Mouse (Mus musculus) CH12.LX (cell line): Measurements from ENCODE around the gene Robo1. TPM values are rescaled to one million over a fixed set of nuclear protein-coding genes. Genes with fewer than 3 reads are reported as not detected.

Source experiments
- DNase-seq: peaks from one replicate; pipeline ENCODE4 v3.0.0-alpha.2; 2013; ENCODE audit errors: extremely low read depth
- H3K27ac ChIP-seq: 2 replicates; pipeline ENCODE4 v1.5.1; 2012; ENCODE audit warnings: low read depth, mild to moderate bottlenecking, control low read depth, moderate library complexity; ENCODE audit not compliant: insufficient read depth
- H3K27me3 ChIP-seq: replicated peaks from 2 replicates; pipeline ENCODE3; 2012; ENCODE audit warnings: inconsistent platforms
- H3K36me3 ChIP-seq, 2 experiments: replicated peaks in 1 of 2; 2 replicates each; pipeline versions ENCODE3 to v1.6.1; 2012; ENCODE audit warnings: inconsistent platforms in 1 of 2, low read length in 1 of 2, mild to moderate bottlenecking in 1 of 2, mixed read lengths in 1 of 2, moderate library complexity in 1 of 2; ENCODE audit not compliant: control insufficient read depth in 1 of 2, insufficient read depth in 1 of 2
- H3K4me1 ChIP-seq, 2 experiments: 2 replicates each; pipeline ENCODE4 v1.6.1; 2012; ENCODE audit warnings: inconsistent platforms in 1 of 2, moderate library complexity in 1 of 2; ENCODE audit not compliant: insufficient read depth in 2 of 2, control insufficient read depth in 1 of 2
- H3K4me2 ChIP-seq: 2 replicates; pipeline ENCODE4 v1.6.1; 2012; ENCODE audit warnings: low read depth, mild to moderate bottlenecking, control low read depth; ENCODE audit not compliant: poor library complexity, insufficient read depth, severe bottlenecking
- H3K4me3 ChIP-seq, 3 experiments: fragments of 150-350 bp in 1 of 3; sonication (generic) in 1 of 3; replicated peaks in 1 of 3; 2 replicates each; pipeline versions ENCODE3 to v1.5.1; 2011 to 2012; ENCODE audit warnings: low read depth in 2 of 3, low read length in 2 of 3, mild to moderate bottlenecking in 2 of 3, moderate library complexity in 2 of 3, control low read depth in 1 of 3, improper control_type of control experiment in 1 of 3, inconsistent platforms in 1 of 3, mixed read lengths in 1 of 3; ENCODE audit not compliant: poor library complexity in 1 of 3
- H3K79me2 ChIP-seq: replicated peaks from 2 replicates; pipeline ENCODE4 v1.6.1; 2012; ENCODE audit warnings: mild to moderate bottlenecking, moderate library complexity; ENCODE audit not compliant: control insufficient read depth, poor library complexity, insufficient read depth, severe bottlenecking; ENCODE audit errors: extremely low read depth
- H3K9ac ChIP-seq: 2 replicates; pipeline ENCODE4 v1.6.1; 2012; ENCODE audit warnings: low read depth, mild to moderate bottlenecking, control low read depth, moderate library complexity; ENCODE audit not compliant: insufficient read depth
- H3K9me3 ChIP-seq: replicated peaks from 2 replicates; pipeline ENCODE3; 2012; ENCODE audit warnings: low read length, inconsistent platforms, mixed read lengths
- BHLHE40 ChIP-seq: IDR thresholded peaks from 2 replicates; pipeline ENCODE4 v1.6.1; 2011; ENCODE audit warnings: mild to moderate bottlenecking, low read depth, low read length, improper control_type of control experiment
- E2F4 ChIP-seq: IDR thresholded peaks from 2 replicates; pipeline ENCODE4 v1.6.1; 2011; ENCODE audit warnings: low read depth, low read length, improper control_type of control experiment; ENCODE audit not compliant: insufficient replicate concordance
- EP300 ChIP-seq: IDR thresholded peaks from 2 replicates; pipeline ENCODE4 v1.6.1; 2011; ENCODE audit warnings: low read length, improper control_type of control experiment
- ETS1 ChIP-seq: conservative IDR thresholded peaks from 2 replicates; pipeline ENCODE4 v1.6.1; 2012; ENCODE audit warnings: low read depth, mild to moderate bottlenecking, inconsistent platforms, low read length, improper control_type of control experiment, moderate library complexity
- IRF4 ChIP-seq: IDR thresholded peaks from 2 replicates; pipeline ENCODE4 v1.6.1; 2014; ENCODE audit warnings: low read depth, mild to moderate bottlenecking, inconsistent platforms, low read length, improper control_type of control experiment
- JUN ChIP-seq: IDR thresholded peaks from 2 replicates; pipeline ENCODE4 v1.6.1; 2011; ENCODE audit warnings: low read depth, mild to moderate bottlenecking, low read length, improper control_type of control experiment, moderate library complexity; ENCODE audit not compliant: insufficient read depth
- JUND ChIP-seq: conservative IDR thresholded peaks from 2 replicates; pipeline ENCODE4 v1.6.1; 2011; ENCODE audit warnings: low read depth, low read length, improper control_type of control experiment
- KAT2A ChIP-seq: IDR thresholded peaks from 2 replicates; pipeline ENCODE4 v1.6.1; 2012; ENCODE audit warnings: low read length, improper control_type of control experiment, inconsistent platforms; ENCODE audit not compliant: insufficient replicate concordance
- MXI1 ChIP-seq: IDR thresholded peaks from 2 replicates; pipeline ENCODE4 v1.6.1; 2011; ENCODE audit warnings: mild to moderate bottlenecking, low read depth, low read length, improper control_type of control experiment
- MYC ChIP-seq: IDR thresholded peaks from 2 replicates; pipeline ENCODE4 v1.6.1; 2011; ENCODE audit warnings: low read depth, mild to moderate bottlenecking, improper control_type of control experiment, low read length
- NELFE ChIP-seq: IDR thresholded peaks from 2 replicates; pipeline ENCODE4 v1.6.1; 2011; ENCODE audit warnings: low read depth, low read length, improper control_type of control experiment
- NRF1 ChIP-seq: IDR thresholded peaks from 2 replicates; pipeline ENCODE4 v1.6.1; 2014; ENCODE audit warnings: low read depth, mild to moderate bottlenecking, inconsistent platforms, low read length, improper control_type of control experiment, moderate library complexity
- POLR2A ChIP-seq: IDR thresholded peaks from 2 replicates; pipeline ENCODE4 v1.6.1; 2011; ENCODE audit warnings: low read depth, mild to moderate bottlenecking, improper control_type of control experiment, low read length
- POLR2AphosphoS2 ChIP-seq: IDR thresholded peaks from 2 replicates; pipeline ENCODE4 v1.6.1; 2011; ENCODE audit warnings: low read depth, low read length, improper control_type of control experiment
- RCOR1 ChIP-seq: conservative IDR thresholded peaks from 2 replicates; pipeline ENCODE4 v1.6.1; 2012; ENCODE audit warnings: low read depth, mild to moderate bottlenecking, inconsistent platforms, low read length, improper control_type of control experiment
- SIN3A ChIP-seq: IDR thresholded peaks from 2 replicates; pipeline ENCODE4 v1.6.1; 2012; ENCODE audit warnings: low read length, improper control_type of control experiment, inconsistent platforms
- SMC3 ChIP-seq: IDR thresholded peaks from 2 replicates; pipeline ENCODE4 v1.6.1; 2011; ENCODE audit warnings: low read depth, low read length, improper control_type of control experiment
- TCF12 ChIP-seq: IDR thresholded peaks from 2 replicates; pipeline ENCODE4 v1.6.1; 2014; ENCODE audit warnings: low read depth, mild to moderate bottlenecking, inconsistent platforms, low read length, improper control_type of control experiment
- UBTF ChIP-seq: IDR thresholded peaks from 2 replicates; pipeline ENCODE4 v1.6.1; 2012; ENCODE audit warnings: low read depth, mild to moderate bottlenecking, inconsistent platforms, low read length, improper control_type of control experiment, moderate library complexity
- ZC3H11A ChIP-seq: IDR thresholded peaks from 2 replicates; pipeline ENCODE4 v1.6.1; 2012; ENCODE audit warnings: low read depth, mild to moderate bottlenecking, inconsistent platforms, low read length, improper control_type of control experiment
- ZKSCAN1 ChIP-seq: IDR thresholded peaks from 2 replicates; pipeline ENCODE4 v1.6.1; 2012; ENCODE audit warnings: low read depth, inconsistent platforms, low read length, improper control_type of control experiment, borderline replicate concordance
- dilution Hi-C: fragments of 300-500 bp; cut with MboI; formaldehyde crosslinking; loops from 2 replicates; pipeline ENCODE4 v1.14.3; 2020; ENCODE audit warnings: low sequenced_read_pairs; ENCODE audit not compliant: extremely low pct_unique_long_range_greater_than_20kb, extremely low pct_ligation_motif_present
- in situ Hi-C: fragments of 300-500 bp; cut with MboI; formaldehyde crosslinking; loops from 3 replicates; pipeline ENCODE4 v1.14.3; 2019; ENCODE audit warnings: low sequenced_read_pairs, low pct_ligation_motif_present, low pct_unique_long_range_greater_than_20kb, mixed read lengths
- polyA plus RNA-seq: library from polyadenylated mRNA; unstranded; fragments of >175 nt; gene quantifications from 2 replicates; pipeline ENCODE4 v1.2.1, GENCODE M21; 2012; ENCODE audit warnings: low read depth; ENCODE audit not compliant: insufficient read length
- total RNA-seq, 2 experiments: library from RNA; depleted of rRNA; stranded (reverse); fragments of 300-350 nt in 1 of 2; fragments of >200 nt in 1 of 2; gene quantifications; 2 replicates each; pipeline ENCODE4 v1.2.3; 2012 to 2014

Robo1 gene
- total and polyA plus RNA-seq, 3 experiments = not detected

GRCm38 (mm10) chr16:72693446-72694274, 385.6 kb downstream of the Robo1 start:
- H3K36me3 ChIP-seq = no peaks in the 10 kb centered on the region
- dilution Hi-C loops = no loop called here
- no peaks in the 10 kb centered on the region for H3K79me2 ChIP-seq
- H3K4me2 ChIP-seq = no peak overlapping the region
- no peaks in the 10 kb centered on the region for H3K4me1 ChIP-seq
- in situ Hi-C loops = no loop called here
- H3K4me3 ChIP-seq = no peak overlapping the region
- H3K27me3 ChIP-seq = no peaks in the 10 kb centered on the region
- H3K9ac ChIP-seq = no peak overlapping the region
- TF ChIP-seq MYC (no peak), ETS1 (no peak), SMC3 (no peak), ZC3H11A (no peak), UBTF (no peak), ZKSCAN1 (no peak), TCF12 (no peak), NELFE (no peak), KAT2A (no peak)
- H3K27ac ChIP-seq = no peak overlapping the region
- peaks cover 37% of the 10 kb centered on the region for H3K9me3 ChIP-seq
- DNase-seq = no peak

GRCm38 (mm10) chr16:72694787-72695186, 386.7 kb downstream of the Robo1 start:
- Histone ChIP-seq H3K36me3 (no peaks in the 10 kb centered on the region), H3K27me3 (no peaks in the 10 kb centered on the region), H3K4me2 (no peak overlapping the region), H3K9ac (no peak overlapping the region), H3K9me3 (peaks cover 39% of the 10 kb centered on the region), H3K79me2 (no peaks in the 10 kb centered on the region), H3K4me1 (no peaks in the 10 kb centered on the region), H3K27ac (no peak overlapping the region), H3K4me3 (no peak overlapping the region)
- in situ Hi-C loops (no loop called here), dilution Hi-C loops (no loop called here)
- TF ChIP-seq ZKSCAN1 = no peak
- TF ChIP-seq SIN3A = no peak
- TF ChIP-seq ZC3H11A = no peak
- no peak for TF ChIP-seq RCOR1
- no peak for TF ChIP-seq NRF1
- no peak for TF ChIP-seq NELFE
- TF ChIP-seq E2F4 = no peak
- no peak for TF ChIP-seq POLR2A
- TF ChIP-seq EP300 = no peak
- TF ChIP-seq IRF4 = no peak
- TF ChIP-seq BHLHE40 = no peak
- TF ChIP-seq POLR2AphosphoS2 = no peak
- TF ChIP-seq JUN = no peak
- no peak for TF ChIP-seq JUND
- TF ChIP-seq SMC3 = no peak
- TF ChIP-seq MXI1 = no peak
- DNase-seq = no peak
